Mouse (Mus musculus) C2C12 (cell line): ENCODE data around the gene Zbtb40.

Experiments used
- CTCF ChIP-seq: IDR thresholded peaks from one replicate; pipeline ENCODE4 v1.5.1; 2011; ENCODE audit not compliant: control insufficient read depth, insufficient read depth, insufficient read length
- MAX ChIP-seq: IDR thresholded peaks from one replicate; pipeline ENCODE4 v1.6.1; 2011; ENCODE audit warnings: mild to moderate bottlenecking, control low read depth

GRCm38 (mm10) chr4:137043799-137044198 lies 4.8 kb downstream of the Zbtb40 start:
- no peak for TF ChIP-seq CTCF
- TF ChIP-seq MAX = no peak
